Comparison of ENCODE assay signal across 17 mouse cellular contexts in the genomic region with DNA sequence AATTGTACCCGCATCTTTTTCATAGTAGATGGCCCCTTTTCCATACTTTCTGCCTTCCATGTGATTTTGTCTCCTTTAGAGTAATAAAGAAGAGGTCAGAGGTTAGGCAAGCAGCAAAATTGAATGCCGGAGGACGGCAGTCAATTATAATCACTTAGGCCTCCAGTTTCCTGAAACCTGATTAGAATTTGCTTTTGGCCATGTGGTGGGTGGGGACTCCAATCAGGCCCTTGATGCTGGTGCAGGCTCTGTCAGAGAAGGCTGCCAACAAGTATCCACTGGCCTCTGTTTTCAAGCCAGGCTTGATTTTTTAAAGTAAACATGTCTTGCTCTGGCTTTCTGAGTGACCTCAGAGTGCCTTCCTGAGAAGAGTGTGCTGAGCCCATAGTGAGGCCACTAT. TPM values are rescaled to one million over a fixed set of nuclear protein-coding genes. Genes with fewer than 3 reads are reported as not detected.
"Had no signal": no experiment of that assay in that cellular context is flagged by ENCODE, and none has a peak within 500 bp of the region (broad histone marks: within the 10 kb centered on the region; RNA-seq: fewer than 3 reads in every experiment).

No protein-coding gene starts in this region.

- H3K9ac ChIP-seq: liver, embryonic 13.5 days; liver, postnatal 0 days; midbrain, embryonic 15.5 days; neural tube, embryonic 12.5 days had no signal

- H3K27me3 ChIP-seq: liver, embryonic 13.5 days; midbrain, embryonic 15.5 days; neural tube, embryonic 12.5 days had no signal

- H3K9me3 ChIP-seq: liver, embryonic 13.5 days; midbrain, embryonic 15.5 days; neural tube, embryonic 12.5 days had no signal

- H3K27ac ChIP-seq: kidney, postnatal 0 days; liver, embryonic 13.5 days; midbrain, embryonic 15.5 days; neural tube, embryonic 12.5 days had no signal

- H3K4me3 ChIP-seq: liver, embryonic 13.5 days; midbrain, embryonic 15.5 days; neural tube, embryonic 12.5 days had no signal

- H3K36me3 ChIP-seq: liver, embryonic 13.5 days; midbrain, embryonic 15.5 days; neural tube, embryonic 12.5 days had no signal

- DNase-seq: kidney, adult 9 months; kidney, postnatal 36 days; layer of hippocampus, adult 9-11 months; layer of hippocampus, postnatal 36 days; liver, embryonic 13.5 days; liver, postnatal 0 days; retina, postnatal 1 day; spleen, adult 18-20 months; thymus, adult 2 months; thymus, postnatal 36 days had no signal

- H3K4me2 ChIP-seq: liver, embryonic 13.5 days; midbrain, embryonic 15.5 days; neural tube, embryonic 12.5 days had no signal

- ATAC-seq: intestine, postnatal 0 days; liver, postnatal 0 days; midbrain, embryonic 15.5 days had no signal

- H3K4me1 ChIP-seq: liver, embryonic 13.5 days; midbrain, embryonic 15.5 days; neural tube, embryonic 12.5 days had no signal

RNA-seq across cellular contexts. Expression of a gene that starts 6.6 kb away (rescaled TPM):
- total RNA-seq: megakaryocyte progenitor cell, adult 5-6 weeks; monocyte, adult 5-6 weeks; neutrophil, adult 5-6 weeks had no signal
- polyA plus RNA-seq: liver, postnatal 0 days had no signal
